Mouse (Mus musculus): Measurements from ENCODE around the gene Olfr108. TPM values are rescaled to one million over a fixed set of nuclear protein-coding genes. Genes with fewer than 3 reads are reported as not detected.

The Olfr108 gene
- polyA plus RNA-seq (2012; rRNA removed), result not detected in 2 replicates

DNA sequence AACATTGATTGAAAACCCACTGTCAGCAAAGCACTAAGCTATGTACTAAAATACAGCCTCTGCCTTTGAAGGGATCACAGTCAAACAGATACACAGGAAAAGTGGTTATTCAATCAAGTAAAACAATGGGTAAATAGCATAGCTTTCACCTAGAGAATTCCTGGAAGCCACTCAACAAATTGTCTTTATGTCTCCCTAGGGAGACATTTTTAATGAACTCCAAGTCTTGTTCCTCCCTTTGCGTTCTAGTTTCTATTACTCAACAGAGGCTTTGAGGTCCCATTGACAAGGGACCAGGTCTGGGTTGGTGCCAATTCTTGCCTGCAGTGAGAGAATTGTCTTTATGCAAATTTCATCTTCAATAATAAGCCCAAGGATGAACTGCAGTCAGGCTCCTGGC is at the start of gene Olfr108:
Gene Olfr108 (plus strand): TSS at position 301 of the 400 bp plus-strand sequence.

DNA sequence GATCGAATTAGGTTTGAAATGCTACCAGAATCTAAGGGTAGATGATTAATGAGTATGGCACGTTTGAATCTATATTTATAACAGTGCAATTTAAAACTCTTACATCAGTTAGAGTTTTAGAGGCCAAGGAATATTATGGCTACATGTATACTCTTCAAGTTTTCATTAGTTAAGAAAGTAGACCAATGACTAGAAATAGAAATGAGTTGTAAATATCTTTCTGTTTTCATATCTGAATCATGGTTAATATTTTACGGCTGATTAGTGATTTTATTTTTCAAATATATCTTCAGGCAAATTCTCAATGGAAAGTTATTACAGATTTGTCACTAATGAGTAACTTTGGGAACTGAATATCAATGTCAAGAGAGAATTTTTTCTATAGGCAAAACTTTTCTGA is 46.4 kb upstream of the Olfr108 start, which contains the start of gene Olfr107:
Gene Olfr107 (plus strand): TSS at position 301 of the 400 bp plus-strand sequence.

GRCm38 (mm10) chr17:37458616-37459015 is 13.3 kb downstream of the Olfr108 start, which contains the start of gene Olfr109:
Olfr109 (plus strand) TSS chr17:37458916.

GRCm38 (mm10) chr17:37483452-37483851 is 38.2 kb downstream of the Olfr108 start, which contains the start of gene H2-M2:
H2-M2 (minus strand) TSS chr17:37483552.

DNA sequence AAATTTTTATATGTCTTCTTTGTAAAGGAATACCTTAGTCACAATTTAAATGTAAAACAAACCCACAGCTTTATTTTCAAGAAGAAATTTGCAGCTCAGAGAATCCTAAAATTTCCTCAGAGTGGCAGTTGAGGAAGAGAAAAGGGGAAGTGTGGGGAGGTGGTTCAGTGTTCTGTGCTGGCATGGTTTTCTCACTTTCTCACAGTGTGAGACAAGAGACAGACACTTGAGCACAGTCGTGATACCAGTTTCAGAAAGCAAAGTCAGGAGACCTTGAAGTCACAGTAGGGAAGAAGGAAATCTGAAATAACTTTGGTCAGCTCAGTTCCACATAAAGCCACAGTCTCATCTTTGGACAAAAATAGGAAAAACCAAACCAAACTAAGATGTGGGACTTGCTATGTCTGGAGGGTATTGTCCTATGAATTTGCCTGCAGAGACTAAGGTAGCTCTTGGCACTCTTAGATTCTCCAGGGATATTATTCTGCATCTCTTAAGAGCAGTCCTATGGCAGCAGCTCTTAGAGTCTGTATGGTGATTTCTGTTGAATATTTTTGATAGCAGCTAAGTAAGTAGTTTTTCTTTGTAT is 46.7 kb downstream of the Olfr108 start, which contains the start of gene Olfr110:
Gene Olfr110 (plus strand): TSS at position 539 of the 589 bp plus-strand sequence.

Other genes with a start within 250 kb of the Olfr108 start
- not detected in 2 replicates for gene Olfr94, start 244.5 kb upstream of the Olfr108 start, polyA plus RNA-seq (2012; rRNA removed)
- gene Olfr95, start 232.4 kb upstream of the Olfr108 start, polyA plus RNA-seq (2012; rRNA removed), result not detected in 2 replicates
- gene Olfr96, start 225.3 kb upstream of the Olfr108 start, polyA plus RNA-seq (2012; rRNA removed), result not detected in 2 replicates
- gene Olfr97, start 208.2 kb upstream of the Olfr108 start, polyA plus RNA-seq (2012; rRNA removed), result not detected in 2 replicates
- not detected in 2 replicates for gene Olfr98, start 181.7 kb upstream of the Olfr108 start, polyA plus RNA-seq (2012; rRNA removed)
- 2.6 and 3.0 TPM in 2 replicates for gene H2-M3, start 175.3 kb upstream of the Olfr108 start, polyA plus RNA-seq (2012; rRNA removed)
- not detected in 2 replicates for gene Olfr99, start 162.0 kb upstream of the Olfr108 start, polyA plus RNA-seq (2012; rRNA removed)
- gene Olfr101, start 141.2 kb upstream of the Olfr108 start, polyA plus RNA-seq (2012; rRNA removed), result not detected in 2 replicates
- gene Olfr102, start 128.4 kb upstream of the Olfr108 start, polyA plus RNA-seq (2012; rRNA removed), result not detected in 2 replicates
- not detected in 2 replicates for gene Olfr103, start 105.8 kb upstream of the Olfr108 start, polyA plus RNA-seq (2012; rRNA removed)
- not detected in 2 replicates for gene Olfr104-ps, start 85.9 kb upstream of the Olfr108 start, polyA plus RNA-seq (2012; rRNA removed)
- not detected in 2 replicates for gene Olfr105-ps, start 66.4 kb upstream of the Olfr108 start, polyA plus RNA-seq (2012; rRNA removed)
- not detected in 2 replicates for gene Olfr106-ps, start 55.1 kb upstream of the Olfr108 start, polyA plus RNA-seq (2012; rRNA removed)
- not detected in 2 replicates for gene Olfr107, start 46.3 kb upstream of the Olfr108 start, polyA plus RNA-seq (2012; rRNA removed)
- gene Olfr109, start 13.4 kb downstream of the Olfr108 start, polyA plus RNA-seq (2012; rRNA removed), result not detected in 2 replicates
- 0.06 TPM in 1 of 2 replicates, not detected in the other for gene H2-M2, start 38.1 kb downstream of the Olfr108 start, polyA plus RNA-seq (2012; rRNA removed)
- gene Olfr110, start 47.0 kb downstream of the Olfr108 start, polyA plus RNA-seq (2012; rRNA removed), result 0.02 TPM in 1 of 2 replicates, not detected in the other
- gene Olfr111, start 62.5 kb downstream of the Olfr108 start, polyA plus RNA-seq (2012; rRNA removed), result 0.03 and 0.04 TPM in 2 replicates
- gene Olfr112, start 124.0 kb downstream of the Olfr108 start, polyA plus RNA-seq (2012; rRNA removed), result not detected in 2 replicates
- gene Olfr113, start 132.2 kb downstream of the Olfr108 start, polyA plus RNA-seq (2012; rRNA removed), result not detected in 2 replicates
- gene Olfr114, start 147.3 kb downstream of the Olfr108 start, polyA plus RNA-seq (2012; rRNA removed), result not detected in 2 replicates
- gene Olfr115, start 181.6 kb downstream of the Olfr108 start, polyA plus RNA-seq (2012; rRNA removed), result not detected in 2 replicates
- not detected in 2 replicates for gene Olfr116, start 181.7 kb downstream of the Olfr108 start, polyA plus RNA-seq (2012; rRNA removed)
- gene Olfr117, start 218.3 kb downstream of the Olfr108 start, polyA plus RNA-seq (2012; rRNA removed), result not detected in 2 replicates
- gene Olfr118, start 221.5 kb downstream of the Olfr108 start, polyA plus RNA-seq (2012; rRNA removed), result not detected in 2 replicates